Mouse (Mus musculus) liver, adult 2 months (tissue): ENCODE results near the gene Gna15.

Source experiments
- CTCF ChIP-seq: fragments of 200-500 bp; IDR thresholded peaks from 2 replicates; pipeline ENCODE4 v1.5.1; 2011; ENCODE audit warnings: low read depth, low read length, control low read depth
- POLR2A ChIP-seq: fragments of 200-500 bp; IDR thresholded peaks from 2 replicates; pipeline ENCODE4 v1.6.1; 2011; ENCODE audit warnings: low read length, control low read depth; ENCODE audit not compliant: insufficient read depth; ENCODE audit errors: extremely low read depth

DNA sequence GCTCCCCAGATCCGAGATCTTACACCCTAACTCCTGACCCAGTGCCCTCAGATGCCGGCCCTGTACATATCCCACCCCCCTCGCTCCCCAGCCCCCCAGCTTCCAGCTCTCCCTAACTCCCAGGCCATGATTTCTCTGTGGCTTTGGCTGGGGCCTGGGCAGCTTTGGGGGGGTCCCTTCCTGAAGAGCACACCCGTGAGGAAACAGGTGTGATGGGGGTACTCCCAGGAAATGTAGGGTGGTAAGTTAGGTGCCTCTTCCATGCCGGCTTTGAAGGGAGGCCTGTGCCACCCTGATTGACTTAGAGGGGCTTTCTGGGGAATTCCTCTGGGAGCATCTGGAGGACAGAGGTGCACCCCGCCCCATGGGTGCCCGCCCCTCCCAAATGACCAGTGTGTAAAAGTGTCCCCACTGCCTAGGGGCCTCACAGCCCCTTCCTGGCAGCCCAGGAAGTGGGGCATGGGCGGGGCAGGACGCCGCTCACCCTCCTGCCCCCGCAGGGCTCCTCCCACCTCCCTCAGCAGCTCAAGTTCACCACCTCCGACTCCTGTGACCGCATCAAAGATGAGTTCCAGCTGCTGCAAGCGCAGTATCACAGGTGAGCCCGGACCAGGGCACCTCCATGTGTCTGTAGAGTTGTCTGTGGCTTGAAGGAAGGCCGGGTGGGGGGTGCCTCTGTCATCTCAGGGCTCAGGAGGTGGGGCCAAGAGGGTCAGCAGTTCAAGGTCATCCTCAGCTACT is 36.9 kb upstream of the Gna15 start:
- no peak for TF ChIP-seq CTCF
- TF ChIP-seq POLR2A = no peak
